Mouse (Mus musculus) CD4-positive, CD25-positive, alpha-beta regulatory T cell (primary cell): ENCODE results near the gene Atp10b. TPM values are rescaled to one million over a fixed set of nuclear protein-coding genes. Genes with fewer than 3 reads are reported as not detected.

Source experiments
- polyA plus RNA-seq: library from polyadenylated mRNA; unstranded; fragments of 100-300 nt; shearing (Covaris generic); gene quantifications from one replicate; pipeline ENCODE4 v1.2.1, GENCODE M21; 2017

Atp10b gene
- 0.04 TPM for polyA plus RNA-seq

GRCm38 (mm10) chr11:43149577-43149976 is at the start of gene Atp10b:
Gene Atp10b, plus strand, starts transcription at chr11:43149877.

Other genes starting within 250 kb of the Atp10b start
- not detected for gene Gm9972, start 114.1 kb upstream of the Atp10b start, polyA plus RNA-seq